Mouse (Mus musculus) stomach, postnatal 0 days (tissue): ENCODE measurements around the gene Fam184b.

Source experiments
- CTCF ChIP-seq: IDR thresholded peaks from 2 replicates; pipeline ENCODE4 v1.5.1; 2016; ENCODE audit warnings: antibody characterized with exemption, low read depth, mild to moderate bottlenecking, moderate library complexity
- EP300 ChIP-seq: optimal IDR thresholded peaks from 2 replicates; pipeline ENCODE3; 2016; ENCODE audit warnings: antibody characterized with exemption

DNA sequence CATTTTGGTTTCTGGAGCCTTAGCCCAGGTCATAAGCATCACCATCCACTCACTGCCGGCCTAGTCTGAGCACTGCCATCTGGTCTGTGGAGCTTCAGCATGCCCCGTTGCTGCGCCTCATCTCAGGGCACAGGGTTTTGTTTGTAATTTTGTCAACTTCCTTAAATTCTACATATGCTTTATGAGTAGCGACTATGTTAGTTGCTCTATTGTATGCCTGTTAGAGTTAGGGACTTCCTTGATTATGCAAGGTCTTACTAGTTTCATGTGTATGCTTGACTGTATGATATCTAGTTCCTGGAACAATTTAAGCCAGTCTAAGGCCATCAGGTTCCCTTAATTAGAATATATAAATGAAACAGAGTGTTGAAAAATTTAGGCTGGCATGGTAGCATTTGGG, 113.1 kb downstream of the Fam184b start:
- no peak for TF ChIP-seq CTCF
- no peak for TF ChIP-seq EP300
